Mouse (Mus musculus) CH12.LX (cell line): ENCODE measurements at regions not wholly inside any gene's neighbourhood (a gene's known extent, or its start where the extent isn't known, plus 50 kb on each side); places are given as distances from the start of the nearest gene placed in this dataset.

ENCODE experiments used
- DNase-seq: peaks from one replicate; pipeline ENCODE4 v3.0.0-alpha.2; 2013; ENCODE audit errors: extremely low read depth
- H3K27ac ChIP-seq: 2 replicates; pipeline ENCODE4 v1.5.1; 2012; ENCODE audit warnings: low read depth, mild to moderate bottlenecking, control low read depth, moderate library complexity; ENCODE audit not compliant: insufficient read depth
- H3K27me3 ChIP-seq: replicated peaks from 2 replicates; pipeline ENCODE3; 2012; ENCODE audit warnings: inconsistent platforms
- H3K36me3 ChIP-seq, 2 experiments: replicated peaks in 1 of 2; 2 replicates each; pipeline versions ENCODE3 to v1.6.1; 2012; ENCODE audit warnings: inconsistent platforms in 1 of 2, low read length in 1 of 2, mild to moderate bottlenecking in 1 of 2, mixed read lengths in 1 of 2, moderate library complexity in 1 of 2; ENCODE audit not compliant: control insufficient read depth in 1 of 2, insufficient read depth in 1 of 2
- H3K4me1 ChIP-seq, 2 experiments: 2 replicates each; pipeline ENCODE4 v1.6.1; 2012; ENCODE audit warnings: inconsistent platforms in 1 of 2, moderate library complexity in 1 of 2; ENCODE audit not compliant: insufficient read depth in 2 of 2, control insufficient read depth in 1 of 2
- H3K4me2 ChIP-seq: 2 replicates; pipeline ENCODE4 v1.6.1; 2012; ENCODE audit warnings: low read depth, mild to moderate bottlenecking, control low read depth; ENCODE audit not compliant: poor library complexity, insufficient read depth, severe bottlenecking
- H3K4me3 ChIP-seq, 3 experiments: fragments of 150-350 bp in 1 of 3; sonication (generic) in 1 of 3; replicated peaks in 1 of 3; 2 replicates each; pipeline versions ENCODE3 to v1.5.1; 2011 to 2012; ENCODE audit warnings: low read depth in 2 of 3, low read length in 2 of 3, mild to moderate bottlenecking in 2 of 3, moderate library complexity in 2 of 3, control low read depth in 1 of 3, improper control_type of control experiment in 1 of 3, inconsistent platforms in 1 of 3, mixed read lengths in 1 of 3; ENCODE audit not compliant: poor library complexity in 1 of 3
- H3K79me2 ChIP-seq: replicated peaks from 2 replicates; pipeline ENCODE4 v1.6.1; 2012; ENCODE audit warnings: mild to moderate bottlenecking, moderate library complexity; ENCODE audit not compliant: control insufficient read depth, poor library complexity, insufficient read depth, severe bottlenecking; ENCODE audit errors: extremely low read depth
- H3K9ac ChIP-seq: 2 replicates; pipeline ENCODE4 v1.6.1; 2012; ENCODE audit warnings: low read depth, mild to moderate bottlenecking, control low read depth, moderate library complexity; ENCODE audit not compliant: insufficient read depth
- H3K9me3 ChIP-seq: replicated peaks from 2 replicates; pipeline ENCODE3; 2012; ENCODE audit warnings: low read length, inconsistent platforms, mixed read lengths
- BHLHE40 ChIP-seq: IDR thresholded peaks from 2 replicates; pipeline ENCODE4 v1.6.1; 2011; ENCODE audit warnings: mild to moderate bottlenecking, low read depth, low read length, improper control_type of control experiment
- CHD1 ChIP-seq: IDR thresholded peaks from 2 replicates; pipeline ENCODE4 v1.6.1; 2012; ENCODE audit warnings: low read depth, low read length, improper control_type of control experiment, inconsistent platforms
- CHD2 ChIP-seq: IDR thresholded peaks from 2 replicates; pipeline ENCODE4 v1.6.1; 2011; ENCODE audit warnings: low read length, improper control_type of control experiment
- E2F4 ChIP-seq: IDR thresholded peaks from 2 replicates; pipeline ENCODE4 v1.6.1; 2011; ENCODE audit warnings: low read depth, low read length, improper control_type of control experiment; ENCODE audit not compliant: insufficient replicate concordance
- GABPA ChIP-seq: IDR thresholded peaks from 2 replicates; pipeline ENCODE4 v1.6.1; 2012; ENCODE audit warnings: low read depth, low read length, improper control_type of control experiment, inconsistent platforms; ENCODE audit not compliant: insufficient replicate concordance
- HCFC1 ChIP-seq: IDR thresholded peaks from 2 replicates; pipeline ENCODE4 v1.6.1; 2012; ENCODE audit warnings: low read depth, mild to moderate bottlenecking, inconsistent platforms, low read length, improper control_type of control experiment
- IRF4 ChIP-seq: IDR thresholded peaks from 2 replicates; pipeline ENCODE4 v1.6.1; 2014; ENCODE audit warnings: low read depth, mild to moderate bottlenecking, inconsistent platforms, low read length, improper control_type of control experiment
- MAFK ChIP-seq: IDR thresholded peaks from 2 replicates; pipeline ENCODE4 v1.6.1; 2011; ENCODE audit warnings: low read length, improper control_type of control experiment; ENCODE audit not compliant: insufficient replicate concordance
- MAX ChIP-seq: IDR thresholded peaks from 2 replicates; pipeline ENCODE4 v1.6.1; 2011; ENCODE audit warnings: low read length, improper control_type of control experiment
- MAZ ChIP-seq: IDR thresholded peaks from 2 replicates; pipeline ENCODE4 v1.6.1; 2012; ENCODE audit warnings: low read depth, mild to moderate bottlenecking, inconsistent platforms, low read length, improper control_type of control experiment, moderate library complexity
- MXI1 ChIP-seq: IDR thresholded peaks from 2 replicates; pipeline ENCODE4 v1.6.1; 2011; ENCODE audit warnings: mild to moderate bottlenecking, low read depth, low read length, improper control_type of control experiment
- MYC ChIP-seq: IDR thresholded peaks from 2 replicates; pipeline ENCODE4 v1.6.1; 2011; ENCODE audit warnings: low read depth, mild to moderate bottlenecking, improper control_type of control experiment, low read length
- NRF1 ChIP-seq: IDR thresholded peaks from 2 replicates; pipeline ENCODE4 v1.6.1; 2014; ENCODE audit warnings: low read depth, mild to moderate bottlenecking, inconsistent platforms, low read length, improper control_type of control experiment, moderate library complexity
- PAX5 ChIP-seq: IDR thresholded peaks from 2 replicates; pipeline ENCODE4 v1.6.1; 2012; ENCODE audit warnings: low read length, inconsistent platforms, mixed read lengths
- POLR2A ChIP-seq: IDR thresholded peaks from 2 replicates; pipeline ENCODE4 v1.6.1; 2011; ENCODE audit warnings: low read depth, mild to moderate bottlenecking, improper control_type of control experiment, low read length
- POLR2AphosphoS2 ChIP-seq: IDR thresholded peaks from 2 replicates; pipeline ENCODE4 v1.6.1; 2011; ENCODE audit warnings: low read depth, low read length, improper control_type of control experiment
- SMC3 ChIP-seq: IDR thresholded peaks from 2 replicates; pipeline ENCODE4 v1.6.1; 2011; ENCODE audit warnings: low read depth, low read length, improper control_type of control experiment
- TBP ChIP-seq: conservative IDR thresholded peaks from 2 replicates; pipeline ENCODE4 v1.6.1; 2011; ENCODE audit warnings: low read depth, low read length, improper control_type of control experiment
- ZKSCAN1 ChIP-seq: IDR thresholded peaks from 2 replicates; pipeline ENCODE4 v1.6.1; 2012; ENCODE audit warnings: low read depth, inconsistent platforms, low read length, improper control_type of control experiment, borderline replicate concordance
- ZNF384 ChIP-seq: IDR thresholded peaks from 2 replicates; pipeline ENCODE4 v1.6.1; 2012; ENCODE audit warnings: low read depth, low read length, improper control_type of control experiment, inconsistent platforms
- dilution Hi-C: fragments of 300-500 bp; cut with MboI; formaldehyde crosslinking; loops from 2 replicates; pipeline ENCODE4 v1.14.3; 2020; ENCODE audit warnings: low sequenced_read_pairs; ENCODE audit not compliant: extremely low pct_unique_long_range_greater_than_20kb, extremely low pct_ligation_motif_present
- in situ Hi-C: fragments of 300-500 bp; cut with MboI; formaldehyde crosslinking; loops from 3 replicates; pipeline ENCODE4 v1.14.3; 2019; ENCODE audit warnings: low sequenced_read_pairs, low pct_ligation_motif_present, low pct_unique_long_range_greater_than_20kb, mixed read lengths

DNA sequence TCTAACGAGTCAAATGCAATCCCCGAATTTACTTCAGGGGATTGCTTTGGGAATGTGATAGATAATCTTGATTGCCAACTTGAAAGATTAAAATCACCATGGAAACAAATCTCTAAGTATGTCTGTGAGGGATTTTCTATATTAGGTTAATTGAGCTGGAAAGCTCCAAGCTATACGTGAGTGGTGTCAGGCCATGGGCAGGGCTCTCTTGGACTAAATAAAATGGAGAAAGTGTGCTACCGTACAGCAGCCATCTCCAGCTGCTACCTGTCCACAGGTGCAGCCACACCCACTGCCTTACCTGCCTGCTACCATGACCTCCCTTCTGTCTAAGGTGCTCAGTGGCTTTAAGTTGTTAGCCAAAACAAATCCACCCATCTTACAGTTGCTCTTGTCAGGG lies 345.0 kb upstream of the Sphkap start:
- Histone ChIP-seq H3K4me1 (no peaks in the 10 kb centered on the region), H3K79me2 (no peaks in the 10 kb centered on the region), H3K4me2 (no peak overlapping the region), H3K27ac (no peak overlapping the region), H3K36me3 (no peaks in the 10 kb centered on the region), H3K27me3 (no peaks in the 10 kb centered on the region), H3K9me3 (no peaks in the 10 kb centered on the region), H3K4me3 (no peak overlapping the region), H3K9ac (no peak overlapping the region)
- DNase-seq = no peak
- dilution Hi-C loops = no loop called here
- TF ChIP-seq TBP = no peak
- TF ChIP-seq POLR2A = no peak
- in situ Hi-C loops = no loop called here

DNA sequence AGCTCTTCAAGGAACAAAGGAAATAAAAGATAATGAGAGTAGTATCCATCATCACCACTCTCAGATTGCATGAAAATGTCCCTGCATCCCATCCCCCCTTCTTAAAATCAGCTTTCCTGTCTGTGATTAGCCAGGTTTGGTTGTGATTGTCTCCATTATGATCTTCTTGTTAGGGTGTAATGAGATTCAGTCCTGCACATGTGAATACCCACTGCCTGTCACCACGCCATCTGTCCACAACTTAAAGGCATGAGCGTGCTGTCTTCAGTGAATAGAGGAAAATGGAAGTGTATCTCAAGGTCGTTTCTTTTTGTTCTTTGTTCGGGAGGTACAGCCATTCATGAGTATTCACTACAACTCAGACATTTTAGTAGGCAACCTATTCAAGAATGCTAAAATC lies 341.0 kb upstream of the Sphkap start:
- Histone ChIP-seq H3K27me3 (no peaks in the 10 kb centered on the region), H3K36me3 (no peaks in the 10 kb centered on the region), H3K4me3 (no peak overlapping the region), H3K9me3 (no peaks in the 10 kb centered on the region), H3K79me2 (no peaks in the 10 kb centered on the region), H3K9ac (no peak overlapping the region), H3K27ac (no peak overlapping the region), H3K4me1 (peaks cover 0 to 13% of the 10 kb centered on the region in 2 experiments; a peak in 1 of 4 replicates), H3K4me2 (no peak overlapping the region)
- in situ Hi-C loops = no loop called here
- dilution Hi-C loops = no loop called here
- DNase-seq = no peak
- no peak for TF ChIP-seq SMC3
- TF ChIP-seq MYC = no peak
- TF ChIP-seq IRF4 = no peak
- no peak for TF ChIP-seq GABPA

DNA sequence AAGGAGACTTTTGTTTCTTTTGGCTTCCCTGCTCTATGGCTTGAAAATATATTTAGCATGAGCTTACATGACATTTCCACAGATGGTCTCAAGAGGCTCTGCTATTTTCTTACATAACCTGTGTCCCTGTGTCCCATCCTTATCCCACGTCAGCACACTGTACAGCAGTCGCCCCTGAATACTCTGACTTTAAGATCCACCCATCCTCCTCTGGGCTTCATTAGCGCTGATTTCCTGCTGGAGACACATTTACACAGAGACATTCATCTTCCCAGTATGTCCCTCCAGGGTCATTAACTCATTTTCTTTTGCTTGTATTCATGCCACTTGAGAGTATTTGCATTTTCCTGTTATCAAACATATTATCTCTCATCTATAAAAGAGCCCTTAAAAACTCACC lies 340.1 kb upstream of the Sphkap start:
- H3K36me3 ChIP-seq = no peaks in the 10 kb centered on the region
- H3K9me3 ChIP-seq = no peaks in the 10 kb centered on the region
- no peak overlapping the region for H3K4me2 ChIP-seq
- H3K4me3 ChIP-seq = no peak overlapping the region
- DNase-seq = no peak
- dilution Hi-C loops = no loop called here
- in situ Hi-C loops = no loop called here
- no peaks in the 10 kb centered on the region for H3K27me3 ChIP-seq
- peaks cover 0 to 13% of the 10 kb centered on the region in 2 experiments; a peak in 1 of 4 replicates for H3K4me1 ChIP-seq
- H3K79me2 ChIP-seq = no peaks in the 10 kb centered on the region
- no peak overlapping the region for H3K27ac ChIP-seq
- TF ChIP-seq ZNF384 = no peak
- TF ChIP-seq BHLHE40 = no peak
- TF ChIP-seq CHD2 = no peak
- no peak for TF ChIP-seq MYC
- no peak for TF ChIP-seq MAZ
- no peak for TF ChIP-seq PAX5
- no peak for TF ChIP-seq MXI1
- TF ChIP-seq CHD1 = no peak
- TF ChIP-seq TBP = no peak
- TF ChIP-seq HCFC1 = no peak
- TF ChIP-seq E2F4 = no peak
- TF ChIP-seq SMC3 = no peak
- TF ChIP-seq MAFK = no peak
- no peak for TF ChIP-seq ZKSCAN1
- no peak for TF ChIP-seq NRF1
- TF ChIP-seq POLR2AphosphoS2 = no peak
- TF ChIP-seq MAX = no peak
- no peak overlapping the region for H3K9ac ChIP-seq
